Mouse (Mus musculus) CD8-positive naive resting alpha-beta T cell, adult 2 months (primary cell): ENCODE results near the gene Cdh4.

Experiments used
- DNase-seq, 2 experiments: peaks; one replicate each; pipeline ENCODE4 v3.0.0; 2022; ENCODE audit warnings: low read depth in 2 of 2, low spot score in 2 of 2

Cdh4 gene

GRCm38 (mm10) chr2:179467839-179468445, 25.7 kb downstream of the Cdh4 start:
- no peak for DNase-seq

- no peak for DNase-seq
Measured at GRCm38 (mm10) chr2:179476622-179477021, 34.4 kb downstream of the Cdh4 start.

- no peak for DNase-seq
Measured at GRCm38 (mm10) chr2:179480800-179481200, 38.6 kb downstream of the Cdh4 start.

- DNase-seq: no peak
Measured at GRCm38 (mm10) chr2:179481363-179481762, 39.1 kb downstream of the Cdh4 start.

GRCm38 (mm10) chr2:179488526-179489139, 46.4 kb downstream of the Cdh4 start:
- no peak for DNase-seq

- DNase-seq: no peak
Measured at GRCm38 (mm10) chr2:179491891-179492290, 49.7 kb downstream of the Cdh4 start.

- DNase-seq: no peak
Measured at GRCm38 (mm10) chr2:179494276-179494675, 52.0 kb downstream of the Cdh4 start.

- DNase-seq: no peak
Measured at GRCm38 (mm10) chr2:179510439-179510838, 68.2 kb downstream of the Cdh4 start.

GRCm38 (mm10) chr2:179516559-179516958, 74.3 kb downstream of the Cdh4 start:
- no peak for DNase-seq

GRCm38 (mm10) chr2:179518456-179519032, 76.3 kb downstream of the Cdh4 start:
- DNase-seq: no peak

GRCm38 (mm10) chr2:179519161-179519560, 76.9 kb downstream of the Cdh4 start:
- DNase-seq: no peak

- DNase-seq: no peak
Measured at GRCm38 (mm10) chr2:179519931-179520330, 77.7 kb downstream of the Cdh4 start.

GRCm38 (mm10) chr2:179520941-179521340, 78.7 kb downstream of the Cdh4 start:
- DNase-seq: no peak

GRCm38 (mm10) chr2:179521444-179521843, 79.2 kb downstream of the Cdh4 start:
- no peak for DNase-seq

GRCm38 (mm10) chr2:179522141-179522540, 79.9 kb downstream of the Cdh4 start:
- DNase-seq: no peak

- DNase-seq: no peak
Measured at GRCm38 (mm10) chr2:179526976-179527375, 84.7 kb downstream of the Cdh4 start.

- no peak for DNase-seq
Measured at GRCm38 (mm10) chr2:179530436-179531040, 88.3 kb downstream of the Cdh4 start.

GRCm38 (mm10) chr2:179533196-179533595, 91.0 kb downstream of the Cdh4 start:
- no peak for DNase-seq

GRCm38 (mm10) chr2:179533881-179534280, 91.7 kb downstream of the Cdh4 start:
- no peak for DNase-seq

- DNase-seq: no peak
Measured at GRCm38 (mm10) chr2:179535204-179535603, 93.0 kb downstream of the Cdh4 start.

- DNase-seq: no peak
Measured at GRCm38 (mm10) chr2:179536762-179537161, 94.5 kb downstream of the Cdh4 start.

- no peak for DNase-seq
Measured at GRCm38 (mm10) chr2:179537390-179537789, 95.2 kb downstream of the Cdh4 start.
